Mouse (Mus musculus) hindlimb bud, embryonic 11.5 days (tissue): Measurements from ENCODE around the gene Gtf2ird2.

ENCODE experiments used
- DNase-seq: peaks from one replicate; pipeline ENCODE4 v3.0.0-alpha.2; 2012; ENCODE audit warnings: low read depth, low spot score; ENCODE audit errors: extremely low spot score

Gene Gtf2ird2

GRCm38 (mm10) chr5:134232568-134232967 is 48.7 kb downstream of the Gtf2ird2 start:
- no peak for DNase-seq

- DNase-seq, result no peak
Measured at GRCm38 (mm10) chr5:134233244-134233651, 49.4 kb downstream of the Gtf2ird2 start.

- DNase-seq, result no peak
Measured at GRCm38 (mm10) chr5:134234205-134234604, 50.4 kb downstream of the Gtf2ird2 start.

- DNase-seq, result no peak
Measured at GRCm38 (mm10) chr5:134235111-134235510, 51.3 kb downstream of the Gtf2ird2 start.

- DNase-seq, result no peak
Measured at GRCm38 (mm10) chr5:134236241-134236640, 52.4 kb downstream of the Gtf2ird2 start.

GRCm38 (mm10) chr5:134236796-134237195 is 53.0 kb downstream of the Gtf2ird2 start:
- DNase-seq, result no peak

GRCm38 (mm10) chr5:134237508-134237907 is 53.7 kb downstream of the Gtf2ird2 start:
- DNase-seq, result no peak

GRCm38 (mm10) chr5:134237936-134238760 is 54.3 kb downstream of the Gtf2ird2 start:
- no peak for DNase-seq

- DNase-seq, result no peak
Measured at GRCm38 (mm10) chr5:134241831-134242230, 58.0 kb downstream of the Gtf2ird2 start.

GRCm38 (mm10) chr5:134243661-134244436 is 60.0 kb downstream of the Gtf2ird2 start:
- no peak for DNase-seq

GRCm38 (mm10) chr5:134244890-134245289 is 61.1 kb downstream of the Gtf2ird2 start:
- no peak for DNase-seq

- DNase-seq, result no peak
Measured at GRCm38 (mm10) chr5:134246146-134246545, 62.3 kb downstream of the Gtf2ird2 start.

- DNase-seq, result no peak
Measured at GRCm38 (mm10) chr5:134248608-134249244, 64.9 kb downstream of the Gtf2ird2 start.

GRCm38 (mm10) chr5:134249245-134249649 is 65.4 kb downstream of the Gtf2ird2 start:
- no peak for DNase-seq

- DNase-seq, result no peak
Measured at GRCm38 (mm10) chr5:134250601-134251000, 66.8 kb downstream of the Gtf2ird2 start.

- DNase-seq, result no peak
Measured at GRCm38 (mm10) chr5:134251083-134251482, 67.3 kb downstream of the Gtf2ird2 start.

- DNase-seq, result no peak
Measured at GRCm38 (mm10) chr5:134253806-134254205, 70.0 kb downstream of the Gtf2ird2 start.

GRCm38 (mm10) chr5:134255294-134255693 is 71.5 kb downstream of the Gtf2ird2 start:
- no peak for DNase-seq

GRCm38 (mm10) chr5:134257349-134258031 is 73.7 kb downstream of the Gtf2ird2 start:
- DNase-seq, result no peak

- DNase-seq, result no peak
Measured at GRCm38 (mm10) chr5:134258395-134258794, 74.6 kb downstream of the Gtf2ird2 start.

- no peak for DNase-seq
Measured at GRCm38 (mm10) chr5:134258934-134259333, 75.1 kb downstream of the Gtf2ird2 start.
